Mouse (Mus musculus): Measurements from ENCODE around the gene Tekt4.

Tekt4 gene

GRCm38 (mm10) chr17:25433223-25433616, 21.2 kb upstream of the Tekt4 start:
- DNase-seq, result peak; percentile 12

DNA sequence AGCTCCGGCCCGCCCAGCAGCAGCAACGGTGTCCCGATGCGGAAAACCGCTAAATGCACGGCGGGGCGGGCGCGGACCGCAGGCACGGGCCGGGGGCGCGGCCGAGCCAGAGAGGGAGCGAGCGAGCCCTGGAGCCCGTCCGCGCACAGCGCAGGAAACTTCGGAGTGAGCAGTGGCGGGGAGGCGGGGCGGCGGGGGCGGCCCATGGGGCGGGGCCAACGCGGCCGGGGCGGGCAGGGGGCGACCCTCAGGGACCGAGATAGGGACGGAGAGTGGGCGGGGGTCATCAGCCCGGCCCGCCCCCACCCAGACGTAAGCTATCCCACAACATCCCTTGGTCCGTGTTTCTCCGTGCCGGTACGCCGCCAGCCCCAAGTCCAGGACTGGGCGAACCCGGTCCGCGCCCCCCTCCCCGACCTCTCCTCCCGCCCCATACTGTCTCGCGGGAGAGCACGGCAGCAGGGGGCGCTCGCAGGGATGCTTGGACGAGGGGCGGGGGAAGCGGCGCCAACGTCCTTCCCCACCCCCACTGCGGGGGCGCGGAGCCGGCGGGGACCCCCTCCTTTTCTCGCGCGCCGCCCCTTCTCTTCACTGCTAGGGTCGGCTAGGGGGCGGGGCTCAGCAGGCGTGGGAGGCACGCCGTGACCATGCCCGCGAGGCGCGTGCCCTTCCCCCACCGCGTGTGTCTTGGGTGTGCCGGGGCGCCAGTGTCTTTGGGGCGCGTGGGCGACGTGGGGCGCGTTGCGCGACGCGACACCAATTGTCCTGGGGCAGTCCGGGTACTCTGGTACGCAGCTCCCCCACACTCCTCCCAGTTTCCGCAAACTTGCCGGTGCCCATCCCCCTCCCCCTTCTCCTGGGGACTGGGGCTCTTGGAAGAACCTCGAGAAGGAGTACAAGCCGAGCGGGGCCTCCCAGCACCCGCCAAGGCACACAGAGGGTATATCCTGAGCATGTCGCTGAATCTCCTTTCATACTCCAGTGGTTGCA, 20.5 kb upstream of the Tekt4 start, which contains the start of gene Cacna1h:
Gene Cacna1h, minus strand, starts transcription at position 167 of the 990 bp plus-strand sequence.
- DNase-seq, result peak; percentile 72

GRCm38 (mm10) chr17:25441417-25441816, 13.0 kb upstream of the Tekt4 start:
- DNase-seq, result peak; percentile 42

DNA sequence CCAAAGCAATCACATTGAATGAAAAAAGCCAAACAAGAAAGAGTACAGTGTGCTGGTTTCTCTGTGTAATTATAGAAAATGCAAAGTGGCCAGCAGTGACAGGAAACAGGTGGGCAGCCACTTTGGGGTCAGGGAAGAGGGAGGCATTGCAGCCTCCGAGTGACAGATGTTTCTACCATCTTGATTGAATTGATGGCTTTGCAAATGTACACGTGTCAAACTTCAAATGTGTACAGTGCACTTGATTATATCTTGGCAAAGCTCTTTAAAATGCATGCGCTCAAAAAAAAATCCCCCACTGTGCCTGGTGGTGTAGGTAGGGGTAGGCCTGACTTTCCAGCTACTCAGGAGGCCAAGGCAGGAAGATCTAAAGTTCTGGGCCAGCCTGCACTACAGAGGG, 11.5 kb upstream of the Tekt4 start:
- no peak for DNase-seq

DNA sequence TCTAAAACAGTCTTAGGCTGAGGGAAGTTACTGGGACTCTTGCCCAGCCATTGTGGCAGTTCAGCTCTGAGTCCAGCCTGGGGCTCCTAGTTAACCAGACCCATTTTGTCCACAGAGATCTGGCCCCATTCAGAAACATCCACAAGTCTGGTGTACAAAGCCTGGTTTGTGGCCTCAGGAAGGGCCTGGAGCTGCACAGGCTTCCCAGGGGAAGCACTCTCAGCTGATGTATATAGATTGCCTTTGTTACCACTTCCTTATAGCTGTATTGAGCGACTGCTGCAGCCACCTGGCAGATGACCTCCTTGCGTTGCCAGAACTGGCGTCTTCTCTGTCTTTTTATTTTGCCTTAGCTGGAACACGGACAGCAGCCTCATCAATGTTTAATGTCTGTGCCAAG, 9.3 kb upstream of the Tekt4 start:
- DNase-seq, result no peak

- no peak for DNase-seq
Observed at GRCm38 (mm10) chr17:25445841-25446240, 8.6 kb upstream of the Tekt4 start.

DNA sequence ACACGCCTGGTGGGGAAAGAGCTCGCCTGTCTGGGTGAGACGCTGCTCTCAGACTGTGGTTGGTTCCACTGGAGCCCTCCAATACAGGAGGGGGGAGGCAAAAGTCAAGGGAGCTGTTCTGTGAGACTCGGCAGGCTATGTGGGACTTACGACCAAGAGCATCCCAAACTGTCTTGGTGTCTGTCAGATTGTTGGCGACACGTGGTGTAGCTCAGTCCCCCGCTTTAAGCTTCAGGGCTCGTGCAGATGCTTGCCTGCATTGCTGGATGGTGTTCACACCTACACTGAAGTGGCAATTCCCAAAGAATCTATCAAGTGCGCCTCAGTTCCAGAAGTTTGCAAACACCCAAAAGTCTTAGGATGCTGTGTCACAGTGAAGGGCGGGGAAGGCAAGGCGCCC, 6.5 kb upstream of the Tekt4 start:
- DNase-seq, result no peak

DNA sequence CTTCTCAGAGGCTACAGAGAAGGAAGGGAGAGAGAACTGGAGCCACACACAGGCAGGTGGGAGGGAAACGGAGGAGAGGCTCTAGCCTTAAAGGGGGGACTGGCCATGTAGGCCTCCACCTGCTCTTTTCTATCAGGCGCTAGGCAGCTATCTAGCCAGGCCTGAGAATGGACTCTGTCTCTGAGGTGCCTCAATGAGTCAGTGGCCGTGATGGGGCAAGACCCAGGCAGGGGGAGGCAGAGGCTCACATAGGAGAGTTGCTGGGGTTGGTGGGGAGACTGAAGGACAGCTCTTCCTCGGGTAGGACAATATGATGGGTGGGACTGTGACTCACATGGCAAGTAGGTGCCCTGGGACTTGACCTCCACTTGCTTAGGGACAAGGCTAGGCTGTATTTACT, 4.1 kb upstream of the Tekt4 start:
- no peak for DNase-seq

DNA sequence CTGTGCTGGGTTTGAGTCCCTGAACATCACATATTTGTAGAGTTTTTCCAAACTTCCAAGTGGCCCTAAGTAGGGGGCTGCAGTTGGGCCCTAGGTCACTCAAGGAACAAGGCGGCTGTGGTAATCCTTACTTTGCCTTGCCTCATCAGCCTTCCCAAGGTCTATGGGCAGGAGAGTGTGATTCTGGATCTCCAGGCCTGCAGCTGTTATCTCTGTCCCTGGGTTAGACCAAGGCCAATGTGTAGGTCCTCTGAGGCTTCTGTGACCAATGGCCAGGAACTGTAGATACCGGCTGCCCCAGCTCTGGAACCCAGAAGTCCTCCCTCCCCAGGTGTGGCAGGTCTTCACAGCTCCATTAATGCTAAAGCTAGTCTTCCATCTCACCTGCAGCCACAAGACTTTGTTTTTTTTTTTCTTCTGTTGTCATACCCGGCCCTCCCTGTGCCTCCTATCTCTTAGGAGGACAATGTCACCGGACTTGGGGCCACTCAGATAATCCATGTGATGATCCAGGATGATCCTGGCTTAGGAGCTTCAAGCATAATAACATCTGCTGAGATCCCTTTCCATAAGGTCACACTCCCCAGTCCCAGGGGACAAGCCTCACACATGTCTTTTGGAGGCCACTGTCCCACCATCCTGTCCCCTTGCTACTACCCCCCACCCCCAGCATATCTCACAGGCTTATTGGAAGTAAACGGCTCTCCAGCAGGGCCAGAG, 2.0 kb upstream of the Tekt4 start:
- DNase-seq, result no peak

GRCm38 (mm10) chr17:25456540-25456939, 2.1 kb downstream of the Tekt4 start:
- no peak for DNase-seq

DNA sequence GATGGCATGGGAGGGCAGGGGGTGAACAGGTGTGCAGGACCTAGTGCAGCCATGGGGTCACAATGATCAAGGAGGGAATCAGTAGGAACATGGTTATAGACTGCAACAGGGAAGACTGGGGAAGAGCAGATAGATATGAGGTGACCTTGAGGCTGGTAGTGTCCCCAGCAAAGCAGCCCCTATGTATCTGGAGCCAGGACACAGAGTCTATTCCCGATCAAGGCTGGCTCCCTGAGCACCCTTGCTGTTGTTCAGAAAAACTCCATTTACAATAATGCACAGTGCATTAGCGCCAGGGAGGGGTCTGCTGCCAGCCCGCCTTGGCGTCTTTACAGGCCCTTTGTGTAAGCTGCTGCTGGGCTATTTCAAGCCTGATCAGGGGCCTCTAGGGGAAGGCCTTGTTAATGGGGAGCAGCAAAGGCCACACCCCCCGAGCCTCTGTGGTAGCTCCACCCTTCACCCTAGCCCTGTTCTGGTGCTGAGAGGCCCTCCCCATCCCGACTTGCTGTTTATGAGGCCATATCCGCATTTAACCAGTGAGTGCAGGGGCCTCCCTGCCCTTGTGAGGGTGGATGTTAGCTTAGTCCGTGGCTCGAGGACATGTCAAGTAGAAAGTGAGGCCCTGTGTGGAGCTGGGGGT, 7.9 kb downstream of the Tekt4 start:
- DNase-seq, result peak; percentile 29

- no peak for DNase-seq
Observed at GRCm38 (mm10) chr17:25463326-25463945, 9.0 kb downstream of the Tekt4 start.

- DNase-seq, result no peak
Observed at GRCm38 (mm10) chr17:25464091-25464490, 9.7 kb downstream of the Tekt4 start.

DNA sequence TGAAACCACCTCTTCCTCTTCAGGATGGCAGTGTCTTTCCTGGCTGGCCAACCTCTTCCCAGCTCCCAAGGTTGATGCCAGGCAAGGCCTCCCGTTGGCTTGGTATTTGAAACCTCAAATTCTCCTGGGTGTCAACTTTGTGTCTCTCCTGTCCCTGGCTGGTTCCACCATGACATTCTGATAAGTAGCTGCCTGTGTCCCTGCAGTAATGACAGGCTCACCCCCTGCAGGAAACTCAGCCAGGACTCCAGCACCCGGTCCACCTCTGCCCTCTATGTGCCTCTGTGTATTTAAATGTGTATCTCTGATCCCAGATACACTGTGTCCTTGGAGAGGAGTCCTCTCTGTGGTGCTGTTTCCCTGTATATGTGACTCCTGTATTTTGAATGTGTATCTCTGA, 11.8 kb downstream of the Tekt4 start:
- DNase-seq, result no peak

GRCm38 (mm10) chr17:25467781-25468180, 13.4 kb downstream of the Tekt4 start:
- no peak for DNase-seq

GRCm38 (mm10) chr17:25468301-25468700, 13.9 kb downstream of the Tekt4 start:
- DNase-seq, result no peak

DNA sequence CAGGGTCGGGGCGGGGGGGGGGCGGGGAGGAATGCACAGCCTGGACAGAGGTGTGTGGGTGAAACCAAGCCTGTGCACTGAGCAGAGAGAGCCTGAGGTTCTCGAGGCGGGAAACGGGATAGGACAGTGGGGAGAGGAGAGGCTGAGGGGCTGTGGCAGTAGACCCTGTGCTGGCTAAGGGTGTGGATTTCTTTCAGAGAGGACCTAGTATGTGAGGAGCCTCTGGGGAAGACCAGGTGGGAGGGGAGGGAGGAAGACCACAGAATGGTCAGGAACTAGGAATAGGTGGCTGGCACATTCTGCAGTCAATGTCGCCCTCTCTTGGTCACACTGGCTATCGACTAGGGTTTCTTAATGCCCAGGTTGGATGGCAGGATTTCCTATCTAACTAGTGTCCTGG, 15.4 kb downstream of the Tekt4 start:
- peak; percentile 44 for DNase-seq

GRCm38 (mm10) chr17:25471418-25471817, 17.0 kb downstream of the Tekt4 start:
- DNase-seq, result no peak

GRCm38 (mm10) chr17:25472044-25472443, 17.6 kb downstream of the Tekt4 start:
- DNase-seq, result peak; percentile 16

GRCm38 (mm10) chr17:25474330-25475077, 20.1 kb downstream of the Tekt4 start:
- peak; percentile 71 for DNase-seq

GRCm38 (mm10) chr17:25475946-25476744, 21.7 kb downstream of the Tekt4 start:
- peak; percentile 23 for DNase-seq

Data from liver (tissue).